Mouse (Mus musculus): ENCODE results near the gene Gatc. TPM values are rescaled to one million over a fixed set of nuclear protein-coding genes. Genes with fewer than 3 reads are reported as not detected.
"Not testable (repeated sequence)": the region's sequence is repeated elsewhere in the genome, so short reads cannot be mapped to it uniquely, and the experiment has no call there.

Gene Gatc
- 36.9 and 41.3 TPM in 2 replicates for polyA plus RNA-seq (2016; fragmentation: Nextera tagmentation; extraction: Ambion mirVana)

GRCm38 (mm10) chr5:115340577-115341313 is at the start of gene Gatc, which contains the start of gene Triap1:
Gene Gatc, minus strand, starts transcription at chr5:115341178.
Gene Triap1, plus strand, starts transcription at chr5:115341225.
- Histone ChIP-seq H3K4me3 (peak within 1 kb of the TSS; percentile 90), H3K27me3 (ENCODE audit: low read depth, poor library complexity, severe bottlenecking) (no peaks in the 10 kb centered on the region), H3K9me3 (replicated peaks) (no peaks in the 10 kb centered on the region), H3K36me3 (peaks cover 60% of the 10 kb centered on the region), H3K4me1 (peaks cover 32% of the 10 kb centered on the region), H3K27ac (replicated peaks) (peak within 1 kb of the TSS; percentile 95)
- DNase-seq (ENCODE audit: low spot score), result peak; percentile 92
- WGBS, result under 1% methylated on average over 62 of the region's 62 CpGs

GRCm38 (mm10) chr5:115378882-115379281 is 37.9 kb upstream of the Gatc start:
- not testable (repeated sequence) for DNase-seq (ENCODE audit: low spot score)
- WGBS, result 78% methylated on average over 2 of the region's 2 CpGs

DNA sequence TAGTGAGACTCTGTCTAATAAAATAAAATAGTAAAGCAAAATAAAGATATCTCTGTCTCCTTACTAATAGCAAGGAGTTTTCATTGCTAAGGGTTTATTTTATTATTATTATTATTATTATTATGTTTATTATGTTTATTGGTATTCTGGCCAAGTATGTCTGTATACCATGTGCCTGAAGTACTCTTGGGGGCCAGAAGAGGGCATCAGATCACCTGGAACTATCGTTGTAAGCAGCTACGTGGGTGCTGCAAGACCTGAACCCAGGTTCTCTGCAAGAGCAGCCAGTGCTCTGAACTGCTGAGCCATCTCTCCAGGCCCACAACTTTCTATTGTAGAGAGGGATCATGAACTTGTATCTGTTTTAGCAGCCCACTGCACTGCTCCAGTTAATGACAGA is 34.5 kb upstream of the Gatc start:
- WGBS, result 87% methylated on average over 2 of the region's 2 CpGs
- H3K27ac ChIP-seq (replicated peaks), result peak overlapping the region; percentile 92
- H3K9me3 ChIP-seq (replicated peaks), result no peaks in the 10 kb centered on the region

More at GRCm38 (mm10) chr5:115378882-115379281, 37.9 kb upstream of the Gatc start:
- not testable (repeated sequence) for H3K4me3 ChIP-seq; H3K9me3 ChIP-seq (replicated peaks); H3K36me3 ChIP-seq; H3K27me3 ChIP-seq (ENCODE audit: low read depth, poor library complexity, severe bottlenecking)
- Histone ChIP-seq H3K4me1 (peaks cover 13% of the 10 kb centered on the region), H3K27ac (replicated peaks) (peak overlapping the region; percentile 59; the same call in 1 of the 2 replicates)

DNA sequence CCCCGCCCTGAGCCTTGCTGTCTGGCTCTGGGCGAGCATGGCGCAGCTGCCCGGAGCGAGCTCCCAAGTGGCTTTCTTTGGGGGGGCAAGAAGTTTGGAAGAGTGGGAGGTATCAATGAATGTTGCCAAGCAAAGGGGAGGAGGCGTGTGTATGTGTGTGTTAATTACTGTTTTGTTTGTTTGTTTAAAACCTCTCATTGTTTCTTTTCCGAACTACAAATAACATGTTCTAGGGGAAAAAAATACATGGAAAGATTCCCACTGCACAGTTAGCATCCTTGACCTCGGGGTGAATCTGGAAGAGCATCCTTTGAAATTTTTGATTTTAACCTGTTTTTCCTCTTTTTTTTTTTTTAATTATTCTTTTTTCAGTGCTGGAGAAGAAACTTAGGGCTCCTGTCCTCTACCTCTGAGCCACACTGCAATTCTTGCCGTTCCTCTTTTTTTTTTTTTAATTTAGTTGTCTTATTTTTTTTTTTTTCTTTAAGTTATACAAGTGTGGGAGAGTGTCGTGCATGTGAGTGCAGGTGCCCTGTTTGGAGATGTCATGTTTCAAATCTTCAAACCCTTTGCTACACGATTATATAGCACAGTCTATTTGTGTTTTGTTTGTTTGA is 33.3 kb upstream of the Gatc start:
- peaks cover 50% of the 10 kb centered on the region for H3K4me1 ChIP-seq
- 13% methylated on average over 11 of the region's 11 CpGs for WGBS

More for the DNA sequence above, 34.5 kb upstream of the Gatc start:
- Histone ChIP-seq H3K36me3 (no peaks in the 10 kb centered on the region), H3K4me3 (no peak overlapping the region), H3K27me3 (ENCODE audit: low read depth, poor library complexity, severe bottlenecking) (no peaks in the 10 kb centered on the region), H3K4me1 (peaks cover 45% of the 10 kb centered on the region)
- no peak for DNase-seq (ENCODE audit: low spot score)

GRCm38 (mm10) chr5:115373441-115374203 is 32.6 kb upstream of the Gatc start:
- Histone ChIP-seq H3K9me3 (replicated peaks) (no peaks in the 10 kb centered on the region), H3K36me3 (no peaks in the 10 kb centered on the region), H3K4me1 (peaks cover 50% of the 10 kb centered on the region), H3K27me3 (ENCODE audit: low read depth, poor library complexity, severe bottlenecking) (no peaks in the 10 kb centered on the region), H3K4me3 (peak overlapping the region; percentile 47), H3K27ac (replicated peaks) (peak overlapping the region; percentile 92)
- WGBS, result 9% methylated on average over 26 of the region's 26 CpGs
- DNase-seq (ENCODE audit: low spot score), result peak; percentile 89

More for the DNA sequence above, 33.3 kb upstream of the Gatc start:
- H3K36me3 ChIP-seq, result no peaks in the 10 kb centered on the region
- no peaks in the 10 kb centered on the region for H3K27me3 ChIP-seq (ENCODE audit: low read depth, poor library complexity, severe bottlenecking)
- H3K27ac ChIP-seq (replicated peaks), result peak overlapping the region; percentile 92
- H3K4me3 ChIP-seq, result peak overlapping the region; percentile 47
- DNase-seq (ENCODE audit: low spot score), result no peak
- no peaks in the 10 kb centered on the region for H3K9me3 ChIP-seq (replicated peaks)

DNA sequence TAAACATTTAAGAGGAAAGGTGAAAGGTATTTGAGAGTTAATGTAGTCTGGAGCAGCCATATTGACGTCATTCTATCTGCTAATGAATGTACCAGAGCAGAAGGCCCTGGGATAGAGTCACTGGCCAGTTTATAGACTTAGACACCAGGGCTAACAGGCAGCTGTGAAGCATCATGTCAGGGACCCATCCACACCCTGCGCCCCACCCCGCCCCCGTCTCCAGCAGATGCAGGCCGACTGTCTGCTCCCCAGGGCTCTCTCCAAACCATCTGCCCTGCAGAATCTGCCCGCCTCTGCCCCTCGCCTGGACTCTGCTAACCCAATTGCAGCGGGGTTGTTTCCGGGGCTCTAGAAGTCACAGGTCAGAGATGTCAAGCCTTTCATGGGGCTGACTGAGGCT is 30.8 kb upstream of the Gatc start:
- 51% methylated on average over 9 of the region's 9 CpGs for WGBS
- DNase-seq (ENCODE audit: low spot score), result peak; percentile 50
- H3K4me1 ChIP-seq, result peaks cover 50% of the 10 kb centered on the region

GRCm38 (mm10) chr5:115364782-115365181 is 23.8 kb upstream of the Gatc start:
- Histone ChIP-seq H3K4me3 (no peak overlapping the region), H3K27me3 (ENCODE audit: low read depth, poor library complexity, severe bottlenecking) (no peaks in the 10 kb centered on the region), H3K9me3 (replicated peaks) (no peaks in the 10 kb centered on the region), H3K36me3 (no peaks in the 10 kb centered on the region), H3K4me1 (peaks cover 31% of the 10 kb centered on the region), H3K27ac (replicated peaks) (peak overlapping the region; percentile 74; the same call in 1 of the 2 replicates)
- 89% methylated on average over 4 of the region's 4 CpGs for WGBS
- DNase-seq (ENCODE audit: low spot score), result no peak

More for the DNA sequence above, 30.8 kb upstream of the Gatc start:
- H3K36me3 ChIP-seq, result no peaks in the 10 kb centered on the region
- peak overlapping the region; percentile 92 for H3K27ac ChIP-seq (replicated peaks)
- no peaks in the 10 kb centered on the region for H3K27me3 ChIP-seq (ENCODE audit: low read depth, poor library complexity, severe bottlenecking)
- H3K9me3 ChIP-seq (replicated peaks), result no peaks in the 10 kb centered on the region
- no peak overlapping the region; the same call in 1 of the 2 replicates for H3K4me3 ChIP-seq

GRCm38 (mm10) chr5:115362819-115363714 is 22.1 kb upstream of the Gatc start:
- Histone ChIP-seq H3K9me3 (replicated peaks) (no peaks in the 10 kb centered on the region), H3K4me3 (peak overlapping the region; percentile 25), H3K27me3 (ENCODE audit: low read depth, poor library complexity, severe bottlenecking) (no peaks in the 10 kb centered on the region), H3K27ac (replicated peaks) (peak overlapping the region; percentile 86), H3K4me1 (peaks cover 40% of the 10 kb centered on the region), H3K36me3 (no peaks in the 10 kb centered on the region)
- WGBS, result 20% methylated on average over 16 of the region's 19 CpGs
- DNase-seq (ENCODE audit: low spot score), result peak; percentile 36

GRCm38 (mm10) chr5:115362216-115362615 is 21.2 kb upstream of the Gatc start:
- Histone ChIP-seq H3K4me1 (peaks cover 40% of the 10 kb centered on the region), H3K36me3 (no peaks in the 10 kb centered on the region), H3K27ac (replicated peaks) (peak overlapping the region; percentile 83), H3K4me3 (no peak overlapping the region), H3K9me3 (replicated peaks) (no peaks in the 10 kb centered on the region), H3K27me3 (ENCODE audit: low read depth, poor library complexity, severe bottlenecking) (no peaks in the 10 kb centered on the region)
- no peak for DNase-seq (ENCODE audit: low spot score)
- WGBS, result 42% methylated on average over 7 of the region's 7 CpGs

DNA sequence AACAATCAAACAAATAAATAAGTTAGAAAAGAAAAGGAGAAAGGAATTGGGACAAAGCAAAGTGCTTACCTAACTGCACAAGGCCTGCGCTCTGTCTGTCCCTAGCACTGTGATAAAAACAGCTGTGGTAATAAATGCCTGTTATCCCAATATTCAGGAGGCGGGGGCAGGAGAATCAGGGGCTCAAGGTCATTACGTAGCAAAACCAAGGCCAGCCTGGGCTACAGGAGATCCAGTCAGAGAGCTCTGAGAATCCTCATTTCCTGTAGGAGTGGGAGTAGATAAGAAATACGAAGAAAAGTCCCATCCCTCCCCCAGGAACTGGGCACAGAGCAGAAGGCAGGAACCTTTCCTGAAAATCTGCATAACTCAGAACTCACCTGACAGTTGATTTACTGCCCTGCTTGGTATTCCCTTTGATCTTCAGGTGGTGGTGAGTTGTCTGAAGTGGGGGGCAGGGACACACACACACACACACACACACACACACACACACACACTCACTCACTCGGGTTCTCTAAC is 18.9 kb upstream of the Gatc start:
- H3K4me1 ChIP-seq, result peaks cover 44% of the 10 kb centered on the region
- H3K4me3 ChIP-seq, result no peak overlapping the region
- peak overlapping the region; percentile 75 for H3K27ac ChIP-seq (replicated peaks)
- no peaks in the 10 kb centered on the region for H3K27me3 ChIP-seq (ENCODE audit: low read depth, poor library complexity, severe bottlenecking)
- WGBS, result 71% methylated on average over 5 of the region's 5 CpGs
- no peaks in the 10 kb centered on the region for H3K36me3 ChIP-seq
- H3K9me3 ChIP-seq (replicated peaks), result no peaks in the 10 kb centered on the region
- DNase-seq (ENCODE audit: low spot score), result no peak

DNA sequence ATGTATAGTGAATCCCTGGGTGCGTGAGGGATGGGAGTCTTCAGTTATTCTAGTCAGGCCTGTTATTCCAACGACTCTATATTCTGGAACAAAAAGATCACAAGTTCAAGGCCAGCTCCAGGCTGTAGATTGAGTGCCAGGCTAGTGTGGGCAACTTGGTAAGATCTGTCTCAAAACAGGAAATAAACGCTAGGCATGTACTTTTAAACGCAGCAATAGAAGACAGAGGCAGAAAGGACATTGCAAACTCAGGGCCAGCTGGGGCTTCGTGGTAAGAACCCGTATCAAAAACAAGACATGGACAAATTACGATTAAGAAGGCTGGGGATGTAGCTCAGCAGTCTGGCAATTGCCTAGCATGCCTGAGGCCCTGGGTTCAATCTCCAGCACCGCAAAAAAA is 18.5 kb upstream of the Gatc start:
- no peaks in the 10 kb centered on the region for H3K36me3 ChIP-seq
- no peaks in the 10 kb centered on the region for H3K9me3 ChIP-seq (replicated peaks)
- peaks cover 44% of the 10 kb centered on the region for H3K4me1 ChIP-seq
- peak overlapping the region; percentile 31; the same call in 1 of the 2 replicates for H3K4me3 ChIP-seq
- H3K27me3 ChIP-seq (ENCODE audit: low read depth, poor library complexity, severe bottlenecking), result no peaks in the 10 kb centered on the region
- DNase-seq (ENCODE audit: low spot score), result no peak
- peak overlapping the region; percentile 75 for H3K27ac ChIP-seq (replicated peaks)
- WGBS, result 86% methylated on average over 8 of the region's 8 CpGs
